Mouse (Mus musculus): Measurements from ENCODE around the gene Sun1. TPM values are rescaled to one million over a fixed set of nuclear protein-coding genes. Genes with fewer than 3 reads are reported as not detected.

Gene Sun1
- polyA plus RNA-seq, 1 experiment from 2014 or later, result 52.7 TPM

GRCm38 (mm10) chr5:139214298-139214697 lies 13.9 kb downstream of the Sun1 start:
- peaks cover 55% of the 10 kb centered on the region for H3K36me3 ChIP-seq

GRCm38 (mm10) chr5:139215184-139215583 lies 14.7 kb downstream of the Sun1 start:
- H3K27me3 ChIP-seq (ENCODE audit: low read depth, poor library complexity, severe bottlenecking), result no peaks in the 10 kb centered on the region
- no peak overlapping the region for H3K4me3 ChIP-seq
- no peak for DNase-seq (ENCODE audit: low spot score)
- H3K27ac ChIP-seq, result no peak overlapping the region
- no peaks in the 10 kb centered on the region for H3K4me1 ChIP-seq
- peaks cover 55% of the 10 kb centered on the region for H3K36me3 ChIP-seq
- WGBS, result 93% methylated on average over 5 of the region's 5 CpGs
- no peaks in the 10 kb centered on the region for H3K9me3 ChIP-seq (replicated peaks)

More at GRCm38 (mm10) chr5:139214298-139214697, 13.9 kb downstream of the Sun1 start:
- no peaks in the 10 kb centered on the region for H3K27me3 ChIP-seq (ENCODE audit: low read depth, poor library complexity, severe bottlenecking)
- H3K4me1 ChIP-seq, result no peaks in the 10 kb centered on the region
- no peak overlapping the region for H3K27ac ChIP-seq
- no peaks in the 10 kb centered on the region for H3K9me3 ChIP-seq (replicated peaks)
- H3K4me3 ChIP-seq, result no peak overlapping the region
- no peak for DNase-seq (ENCODE audit: low spot score)

- Histone ChIP-seq H3K36me3 (peaks cover 55% of the 10 kb centered on the region), H3K27ac (no peak overlapping the region), H3K4me1 (no peaks in the 10 kb centered on the region), H3K9me3 (replicated peaks) (no peaks in the 10 kb centered on the region), H3K27me3 (ENCODE audit: low read depth, poor library complexity, severe bottlenecking) (no peaks in the 10 kb centered on the region), H3K4me3 (no peak overlapping the region)
- DNase-seq (ENCODE audit: low spot score), result no peak
- 93% methylated on average over 2 of the region's 2 CpGs for WGBS
Observed at GRCm38 (mm10) chr5:139216121-139216520, 15.7 kb downstream of the Sun1 start.

GRCm38 (mm10) chr5:139216774-139217173 lies 16.3 kb downstream of the Sun1 start:
- Histone ChIP-seq H3K9me3 (replicated peaks) (no peaks in the 10 kb centered on the region), H3K4me1 (no peaks in the 10 kb centered on the region), H3K4me3 (no peak overlapping the region), H3K36me3 (peaks cover 57% of the 10 kb centered on the region), H3K27ac (no peak overlapping the region), H3K27me3 (ENCODE audit: low read depth, poor library complexity, severe bottlenecking) (no peaks in the 10 kb centered on the region)
- 86% methylated on average over 3 of the region's 3 CpGs for WGBS
- no peak for DNase-seq (ENCODE audit: low spot score)

GRCm38 (mm10) chr5:139220006-139220515 lies 19.6 kb downstream of the Sun1 start:
- 92% methylated on average over 4 of the region's 4 CpGs for WGBS
- Histone ChIP-seq H3K4me3 (no peak overlapping the region), H3K4me1 (no peaks in the 10 kb centered on the region), H3K27me3 (ENCODE audit: low read depth, poor library complexity, severe bottlenecking) (no peaks in the 10 kb centered on the region), H3K27ac (no peak overlapping the region), H3K9me3 (replicated peaks) (no peaks in the 10 kb centered on the region), H3K36me3 (peaks cover 76% of the 10 kb centered on the region)
- DNase-seq (ENCODE audit: low spot score), result no peak

GRCm38 (mm10) chr5:139220610-139221009 lies 20.2 kb downstream of the Sun1 start:
- peaks cover 76% of the 10 kb centered on the region for H3K36me3 ChIP-seq
- WGBS, result 90% methylated on average over 4 of the region's 4 CpGs

GRCm38 (mm10) chr5:139223331-139223730 lies 22.9 kb downstream of the Sun1 start:
- no peaks in the 10 kb centered on the region for H3K9me3 ChIP-seq (replicated peaks)
- DNase-seq (ENCODE audit: low spot score), result no peak
- no peaks in the 10 kb centered on the region for H3K4me1 ChIP-seq
- WGBS, result 95% methylated on average over 10 of the region's 10 CpGs
- H3K4me3 ChIP-seq, result no peak overlapping the region
- H3K27me3 ChIP-seq (ENCODE audit: low read depth, poor library complexity, severe bottlenecking), result no peaks in the 10 kb centered on the region
- H3K27ac ChIP-seq, result no peak overlapping the region
- H3K36me3 ChIP-seq, result peaks cover 86% of the 10 kb centered on the region

More at GRCm38 (mm10) chr5:139220610-139221009, 20.2 kb downstream of the Sun1 start:
- Histone ChIP-seq H3K9me3 (replicated peaks) (no peaks in the 10 kb centered on the region), H3K4me1 (no peaks in the 10 kb centered on the region), H3K4me3 (no peak overlapping the region), H3K27ac (no peak overlapping the region), H3K27me3 (ENCODE audit: low read depth, poor library complexity, severe bottlenecking) (no peaks in the 10 kb centered on the region)
- DNase-seq (ENCODE audit: low spot score), result no peak

GRCm38 (mm10) chr5:139227236-139227635 lies 26.8 kb downstream of the Sun1 start:
- H3K9me3 ChIP-seq (replicated peaks), result no peaks in the 10 kb centered on the region
- no peak overlapping the region for H3K4me3 ChIP-seq
- peaks cover 98% of the 10 kb centered on the region for H3K36me3 ChIP-seq
- no peak for DNase-seq (ENCODE audit: low spot score)
- no peaks in the 10 kb centered on the region for H3K27me3 ChIP-seq (ENCODE audit: low read depth, poor library complexity, severe bottlenecking)
- H3K4me1 ChIP-seq, result no peaks in the 10 kb centered on the region
- no peak overlapping the region for H3K27ac ChIP-seq
- 94% methylated on average over 4 of the region's 4 CpGs for WGBS

GRCm38 (mm10) chr5:139227645-139228044 lies 27.2 kb downstream of the Sun1 start:
- Histone ChIP-seq H3K36me3 (peaks cover 100% of the 10 kb centered on the region), H3K4me3 (no peak overlapping the region), H3K27ac (no peak overlapping the region), H3K27me3 (ENCODE audit: low read depth, poor library complexity, severe bottlenecking) (no peaks in the 10 kb centered on the region), H3K9me3 (replicated peaks) (no peaks in the 10 kb centered on the region), H3K4me1 (no peaks in the 10 kb centered on the region)
- 96% methylated on average over 2 of the region's 2 CpGs for WGBS
- no peak for DNase-seq (ENCODE audit: low spot score)

- no peak for DNase-seq (ENCODE audit: low spot score)
- Histone ChIP-seq H3K27me3 (ENCODE audit: low read depth, poor library complexity, severe bottlenecking) (no peaks in the 10 kb centered on the region), H3K4me1 (no peaks in the 10 kb centered on the region), H3K4me3 (no peak overlapping the region), H3K9me3 (replicated peaks) (no peaks in the 10 kb centered on the region), H3K36me3 (peaks cover 100% of the 10 kb centered on the region), H3K27ac (no peak overlapping the region)
- WGBS, result 94% methylated on average over 3 of the region's 3 CpGs
Observed at GRCm38 (mm10) chr5:139228318-139228717, 27.9 kb downstream of the Sun1 start.

GRCm38 (mm10) chr5:139229716-139230115 lies 29.3 kb downstream of the Sun1 start:
- no peak for DNase-seq (ENCODE audit: low spot score)
- no peaks in the 10 kb centered on the region for H3K9me3 ChIP-seq (replicated peaks)
- H3K27ac ChIP-seq, result no peak overlapping the region
- no peaks in the 10 kb centered on the region for H3K27me3 ChIP-seq (ENCODE audit: low read depth, poor library complexity, severe bottlenecking)
- WGBS, result 96% methylated on average over 3 of the region's 3 CpGs
- H3K4me1 ChIP-seq, result no peaks in the 10 kb centered on the region
- no peak overlapping the region for H3K4me3 ChIP-seq
- peaks cover 100% of the 10 kb centered on the region for H3K36me3 ChIP-seq

- Histone ChIP-seq H3K4me3 (no peak overlapping the region), H3K9me3 (replicated peaks) (no peaks in the 10 kb centered on the region), H3K36me3 (peaks cover 100% of the 10 kb centered on the region), H3K27ac (no peak overlapping the region), H3K4me1 (no peaks in the 10 kb centered on the region), H3K27me3 (ENCODE audit: low read depth, poor library complexity, severe bottlenecking) (no peaks in the 10 kb centered on the region)
- DNase-seq (ENCODE audit: low spot score), result no peak
- 94% methylated on average over 3 of the region's 3 CpGs for WGBS
Observed at GRCm38 (mm10) chr5:139232083-139232482, 31.6 kb downstream of the Sun1 start.

GRCm38 (mm10) chr5:139234423-139234822 lies 34.0 kb downstream of the Sun1 start:
- WGBS, result 92% methylated on average over 4 of the region's 4 CpGs
- H3K9me3 ChIP-seq (replicated peaks), result no peaks in the 10 kb centered on the region
- peaks cover 100% of the 10 kb centered on the region for H3K36me3 ChIP-seq
- H3K4me3 ChIP-seq, result no peak overlapping the region
- no peaks in the 10 kb centered on the region for H3K27me3 ChIP-seq (ENCODE audit: low read depth, poor library complexity, severe bottlenecking)
- no peak for DNase-seq (ENCODE audit: low spot score)
- H3K4me1 ChIP-seq, result no peaks in the 10 kb centered on the region
- no peak overlapping the region for H3K27ac ChIP-seq

GRCm38 (mm10) chr5:139237436-139237835 lies 37.0 kb downstream of the Sun1 start:
- Histone ChIP-seq H3K36me3 (peaks cover 100% of the 10 kb centered on the region), H3K27me3 (ENCODE audit: low read depth, poor library complexity, severe bottlenecking) (no peaks in the 10 kb centered on the region), H3K4me1 (no peaks in the 10 kb centered on the region), H3K9me3 (replicated peaks) (no peaks in the 10 kb centered on the region), H3K27ac (no peak overlapping the region), H3K4me3 (no peak overlapping the region)
- WGBS, result 87% methylated on average over 4 of the region's 4 CpGs
- no peak for DNase-seq (ENCODE audit: low spot score)

Data from limb, embryonic 10.5 days (tissue).